Mouse (Mus musculus) yolk sac, embryonic 10.5 days (tissue): ENCODE data around the gene Galr2.

ENCODE experiments used
- DNase-seq: peaks from one replicate; pipeline ENCODE4 v3.0.0-alpha.2; 2017; ENCODE audit warnings: low spot score

The Galr2 gene

GRCm38 (mm10) chr11:116280751-116281663 is at the start of gene Galr2:
Galr2 (plus strand) TSS chr11:116280939.
- DNase-seq = no peak

- DNase-seq = no peak
Measured at GRCm38 (mm10) chr11:116232427-116232826, 48.3 kb upstream of the Galr2 start.

- no peak for DNase-seq
Measured at GRCm38 (mm10) chr11:116234901-116235300, 45.8 kb upstream of the Galr2 start.

- no peak for DNase-seq
Measured at GRCm38 (mm10) chr11:116237742-116238395, 42.9 kb upstream of the Galr2 start, which contains the start of gene Evpl. Evpl (minus strand) TSS chr11:116238077.

- no peak for DNase-seq
Measured at GRCm38 (mm10) chr11:116239797-116240196, 40.9 kb upstream of the Galr2 start.

- no peak for DNase-seq
Measured at GRCm38 (mm10) chr11:116241744-116242235, 38.9 kb upstream of the Galr2 start.

- DNase-seq = no peak
Measured at GRCm38 (mm10) chr11:116244580-116244979, 36.2 kb upstream of the Galr2 start.

- peak; percentile 46 for DNase-seq
Measured at GRCm38 (mm10) chr11:116245616-116246015, 35.1 kb upstream of the Galr2 start.

GRCm38 (mm10) chr11:116247502-116248222 is 33.1 kb upstream of the Galr2 start:
- no peak for DNase-seq

GRCm38 (mm10) chr11:116250898-116251297 is 29.8 kb upstream of the Galr2 start:
- no peak for DNase-seq

- DNase-seq = no peak
Measured at GRCm38 (mm10) chr11:116253076-116253600, 27.6 kb upstream of the Galr2 start.

GRCm38 (mm10) chr11:116254627-116255026 is 26.1 kb upstream of the Galr2 start:
- DNase-seq = no peak

- no peak for DNase-seq
Measured at GRCm38 (mm10) chr11:116255090-116255981, 25.4 kb upstream of the Galr2 start.

- no peak for DNase-seq
Measured at GRCm38 (mm10) chr11:116255982-116256675, 24.6 kb upstream of the Galr2 start.

- DNase-seq = no peak
Measured at GRCm38 (mm10) chr11:116259461-116259860, 21.3 kb upstream of the Galr2 start.

GRCm38 (mm10) chr11:116260259-116260658 is 20.5 kb upstream of the Galr2 start:
- no peak for DNase-seq

- no peak for DNase-seq
Measured at GRCm38 (mm10) chr11:116265352-116265751, 15.4 kb upstream of the Galr2 start.

- DNase-seq = no peak
Measured at GRCm38 (mm10) chr11:116265850-116266249, 14.9 kb upstream of the Galr2 start.

- DNase-seq = no peak
Measured at GRCm38 (mm10) chr11:116267637-116268036, 13.1 kb upstream of the Galr2 start.

- no peak for DNase-seq
Measured at GRCm38 (mm10) chr11:116268313-116268712, 12.4 kb upstream of the Galr2 start.
